Mouse (Mus musculus): ENCODE measurements around the gene Sh3gl3. TPM values are rescaled to one million over a fixed set of nuclear protein-coding genes. Genes with fewer than 3 reads are reported as not detected.

Sh3gl3 gene
- total and polyA plus RNA-seq, 3 experiments = not detected

DNA sequence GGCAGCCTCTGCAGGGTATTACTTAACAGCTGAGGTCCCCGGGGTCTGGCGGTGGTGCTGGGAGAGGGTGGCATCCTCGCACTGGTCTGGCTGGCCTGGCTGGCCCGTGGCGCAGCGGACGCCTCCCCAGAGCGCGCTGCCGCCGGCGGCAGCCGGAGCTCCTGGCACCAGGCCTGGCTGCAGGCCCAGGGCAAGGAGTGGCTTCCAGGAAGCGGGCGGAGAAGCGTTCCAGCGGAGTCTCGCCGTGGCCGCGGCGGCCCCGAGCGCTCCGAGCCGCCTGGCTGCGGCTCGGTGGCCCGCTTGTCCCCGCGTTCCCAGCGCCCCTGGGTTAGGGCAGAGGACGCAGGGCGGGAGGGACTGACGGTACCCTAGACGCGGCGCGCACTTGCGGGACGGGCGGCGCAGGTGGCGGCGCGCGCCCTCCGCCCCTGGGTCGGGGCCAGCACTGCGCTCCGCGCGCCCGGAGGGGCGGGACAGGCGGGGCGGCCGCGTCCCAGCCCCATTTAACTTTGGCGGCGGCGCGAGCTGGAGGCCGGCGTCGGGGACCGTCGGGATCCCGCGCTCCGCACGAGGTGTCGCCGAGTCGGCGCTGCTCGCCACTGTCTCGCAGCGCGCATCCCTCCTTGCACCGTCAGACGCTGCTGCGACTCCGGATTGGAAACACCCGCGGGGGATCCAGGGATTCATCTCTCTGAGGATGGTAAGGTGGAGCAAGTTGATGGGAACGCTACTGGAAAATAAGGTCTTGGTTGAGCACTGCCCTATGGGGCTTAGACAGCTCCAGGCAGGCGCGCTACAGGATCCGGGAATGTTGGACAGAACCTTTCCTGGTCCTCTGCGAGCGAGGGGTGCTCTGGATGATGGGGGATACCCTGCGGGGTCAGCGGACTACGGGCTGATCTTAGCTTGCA is 161.8 kb downstream of the Sh3gl3 start, which contains the start of gene Adamtsl3:
Gene Adamtsl3, plus strand, starts transcription at position 484 of the 911 bp plus-strand sequence.
- in situ Hi-C loops (cut with MboI; ENCODE audit: low pct_ligation_motif_present, low pct_unique_long_range_greater_than_20kb, low sequenced_read_pairs) = no loop called here
- Histone ChIP-seq H3K4me2 (ENCODE audit: insufficient read depth, low read depth, poor library complexity, severe bottlenecking) (no peak within 1 kb of the TSS), H3K9ac (ENCODE audit: insufficient read depth, low read depth) (no peak within 1 kb of the TSS), H3K27ac (ENCODE audit: insufficient read depth, low read depth) (no peak within 1 kb of the TSS), H3K27me3 (replicated peaks) (peaks cover 2% of the 10 kb centered on the region), H3K4me1 (ENCODE audit: control insufficient read depth in 1 of 2, insufficient read depth in 2 of 2) (peaks cover 0 to 6% of the 10 kb centered on the region in 2 experiments; a peak in 1 of 4 replicates), H3K36me3 (replicated peaks in 1 of 2; ENCODE audit: control insufficient read depth in 1 of 2, insufficient read depth in 1 of 2, low read length in 1 of 2) (no peaks in the 10 kb centered on the region), H3K79me2 (replicated peaks; ENCODE audit: control insufficient read depth, extremely low read depth, insufficient read depth, poor library complexity, severe bottlenecking) (no peaks in the 10 kb centered on the region), H3K4me3 (replicated peaks in 1 of 3; ENCODE audit: low read depth in 2 of 3, low read length in 2 of 3, poor library complexity in 1 of 3) (no peak within 1 kb of the TSS), H3K9me3 (replicated peaks; ENCODE audit: low read length) (peaks cover 4% of the 10 kb centered on the region)
- no peak for DNase-seq (ENCODE audit: extremely low read depth)
- dilution Hi-C loops (cut with MboI; ENCODE audit: extremely low pct_ligation_motif_present, extremely low pct_unique_long_range_greater_than_20kb, low sequenced_read_pairs) = no loop called here
- TF ChIP-seq SIN3A (IDR thresholded peaks at IDR 0.05; ENCODE audit: low read length) (no peak), USF2 (conservative IDR thresholded peaks at IDR 0.05; ENCODE audit: low read depth, low read length) (no peak)

DNA sequence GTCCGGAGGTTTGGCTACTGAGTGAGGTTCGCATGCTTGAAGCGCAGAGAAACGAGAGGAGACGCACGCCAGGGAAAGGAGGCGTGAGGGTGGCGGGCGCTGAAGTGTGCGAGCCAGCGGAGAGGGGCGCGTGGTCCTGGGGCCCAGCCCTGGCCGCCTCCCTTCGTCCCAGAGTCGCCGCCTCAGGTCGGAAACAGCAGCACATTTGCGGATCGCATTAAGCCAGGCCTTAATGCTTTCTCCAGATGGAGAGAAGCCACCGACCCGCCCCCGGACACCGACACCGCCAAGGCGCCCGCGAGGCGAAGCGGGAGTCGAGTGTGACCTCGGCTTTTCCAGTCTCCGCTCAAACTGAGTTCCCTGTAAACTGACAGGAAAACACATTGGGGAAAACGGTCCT is 162.5 kb downstream of the Sh3gl3 start:
- Histone ChIP-seq H3K36me3 (replicated peaks in 1 of 2; ENCODE audit: control insufficient read depth in 1 of 2, insufficient read depth in 1 of 2, low read length in 1 of 2) (no peaks in the 10 kb centered on the region), H3K27me3 (replicated peaks) (peaks cover 1% of the 10 kb centered on the region), H3K9ac (ENCODE audit: insufficient read depth, low read depth) (no peak overlapping the region), H3K27ac (ENCODE audit: insufficient read depth, low read depth) (no peak overlapping the region), H3K79me2 (replicated peaks; ENCODE audit: control insufficient read depth, extremely low read depth, insufficient read depth, poor library complexity, severe bottlenecking) (no peaks in the 10 kb centered on the region), H3K4me1 (ENCODE audit: control insufficient read depth in 1 of 2, insufficient read depth in 2 of 2) (peaks cover 0 to under 1% of the 10 kb centered on the region in 2 experiments; a peak in 1 of 4 replicates), H3K4me3 (replicated peaks in 1 of 3; ENCODE audit: low read depth in 2 of 3, low read length in 2 of 3, poor library complexity in 1 of 3) (no peak overlapping the region), H3K4me2 (ENCODE audit: insufficient read depth, low read depth, poor library complexity, severe bottlenecking) (no peak overlapping the region), H3K9me3 (replicated peaks; ENCODE audit: low read length) (peaks cover 4% of the 10 kb centered on the region)
- in situ Hi-C loops (cut with MboI; ENCODE audit: low pct_ligation_motif_present, low pct_unique_long_range_greater_than_20kb, low sequenced_read_pairs) = no loop called here
- TF ChIP-seq MAFK (IDR thresholded peaks at IDR 0.05; ENCODE audit: insufficient replicate concordance, low read length) = no peak
- no peak for TF ChIP-seq ZNF384 (IDR thresholded peaks at IDR 0.05; ENCODE audit: low read depth, low read length)
- no peak for TF ChIP-seq JUN (IDR thresholded peaks at IDR 0.05; ENCODE audit: insufficient read depth, low read depth, low read length)
- no peak for TF ChIP-seq SIN3A (IDR thresholded peaks at IDR 0.05; ENCODE audit: low read length)
- no peak for DNase-seq (ENCODE audit: extremely low read depth)
- dilution Hi-C loops (cut with MboI; ENCODE audit: extremely low pct_ligation_motif_present, extremely low pct_unique_long_range_greater_than_20kb, low sequenced_read_pairs) = no loop called here

DNA sequence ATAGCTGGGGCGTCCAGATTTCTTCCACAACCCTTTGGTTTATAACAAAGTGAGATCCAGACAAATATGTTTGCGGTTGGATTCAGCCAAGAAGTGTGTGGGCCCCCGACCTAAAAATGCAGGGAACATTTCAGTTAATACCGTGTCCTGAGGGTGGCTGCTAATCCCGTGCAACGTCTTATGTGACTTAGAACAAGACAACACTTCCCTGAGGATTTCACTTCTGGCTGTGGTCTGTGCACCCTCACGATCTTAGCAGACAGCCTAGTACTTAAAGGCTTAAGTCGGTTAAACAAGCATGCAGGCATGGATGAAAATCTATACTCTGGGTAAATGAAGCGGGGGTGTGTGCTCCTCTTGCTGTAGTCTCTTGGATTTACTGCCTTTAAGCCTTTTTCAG is 164.5 kb downstream of the Sh3gl3 start:
- DNase-seq (ENCODE audit: extremely low read depth) = no peak
- H3K9ac ChIP-seq (ENCODE audit: insufficient read depth, low read depth) = no peak overlapping the region
- in situ Hi-C loops (cut with MboI; ENCODE audit: low pct_ligation_motif_present, low pct_unique_long_range_greater_than_20kb, low sequenced_read_pairs) = no loop called here
- no peaks in the 10 kb centered on the region for H3K27me3 ChIP-seq (replicated peaks)
- TF ChIP-seq ZMIZ1 (IDR thresholded peaks at IDR 0.05; ENCODE audit: low read depth, low read length) (no peak), CHD1 (IDR thresholded peaks at IDR 0.05; ENCODE audit: low read depth, low read length) (no peak), CTCF (conservative IDR thresholded peaks at IDR 0.05 in 1 of 2, IDR thresholded peaks at IDR 0.05 in 1 of 2; ENCODE audit: low read depth in 2 of 2, low read length in 2 of 2) (no peak), PAX5 (IDR thresholded peaks at IDR 0.05; ENCODE audit: low read length) (no peak), E2F4 (IDR thresholded peaks at IDR 0.05; ENCODE audit: insufficient replicate concordance, low read depth, low read length) (no peak), IRF4 (IDR thresholded peaks at IDR 0.05; ENCODE audit: low read depth, low read length) (no peak), USF1 (IDR thresholded peaks at IDR 0.05; ENCODE audit: low read depth, low read length) (no peak), JUND (conservative IDR thresholded peaks at IDR 0.05; ENCODE audit: low read depth, low read length) (no peak), RAD21 (IDR thresholded peaks at IDR 0.05; ENCODE audit: low read depth, low read length) (no peak), EP300 (IDR thresholded peaks at IDR 0.05; ENCODE audit: low read length) (no peak), GABPA (IDR thresholded peaks at IDR 0.05; ENCODE audit: insufficient replicate concordance, low read depth, low read length) (no peak), MAX (IDR thresholded peaks at IDR 0.05; ENCODE audit: low read length) (no peak), RCOR1 (conservative IDR thresholded peaks at IDR 0.05; ENCODE audit: low read depth, low read length) (no peak), ZC3H11A (IDR thresholded peaks at IDR 0.05; ENCODE audit: low read depth, low read length) (no peak), ETS1 (conservative IDR thresholded peaks at IDR 0.05; ENCODE audit: low read depth, low read length) (no peak)
- no peak overlapping the region for H3K4me3 ChIP-seq (replicated peaks in 1 of 3; ENCODE audit: low read depth in 2 of 3, low read length in 2 of 3, poor library complexity in 1 of 3)
- dilution Hi-C loops (cut with MboI; ENCODE audit: extremely low pct_ligation_motif_present, extremely low pct_unique_long_range_greater_than_20kb, low sequenced_read_pairs) = no loop called here
- peaks cover 0 to 6% of the 10 kb centered on the region in 2 experiments; a peak in 2 of 4 replicates for H3K4me1 ChIP-seq (ENCODE audit: control insufficient read depth in 1 of 2, insufficient read depth in 2 of 2)
- peaks cover 4% of the 10 kb centered on the region for H3K9me3 ChIP-seq (replicated peaks; ENCODE audit: low read length)
- H3K27ac ChIP-seq (ENCODE audit: insufficient read depth, low read depth) = no peak overlapping the region
- H3K79me2 ChIP-seq (replicated peaks; ENCODE audit: control insufficient read depth, extremely low read depth, insufficient read depth, poor library complexity, severe bottlenecking) = no peaks in the 10 kb centered on the region
- H3K4me2 ChIP-seq (ENCODE audit: insufficient read depth, low read depth, poor library complexity, severe bottlenecking) = no peak overlapping the region
- no peaks in the 10 kb centered on the region for H3K36me3 ChIP-seq (replicated peaks in 1 of 2; ENCODE audit: control insufficient read depth in 1 of 2, insufficient read depth in 1 of 2, low read length in 1 of 2)

All from CH12.LX (cell line).